Mouse (Mus musculus) neural tube, embryonic 10.5 days (tissue): ENCODE results near the gene Deaf1.

Experiments used
- DNase-seq: peaks from one replicate; pipeline ENCODE4 v3.0.0-alpha.2; 2017; ENCODE audit warnings: low spot score; ENCODE audit errors: extremely low spot score

Deaf1 gene

GRCm38 (mm10) chr7:141299175-141299574 lies 28.3 kb downstream of the Deaf1 start:
- DNase-seq = no peak

GRCm38 (mm10) chr7:141297926-141298650 lies 29.4 kb downstream of the Deaf1 start:
- DNase-seq = no peak

- peak; percentile 33 for DNase-seq
Measured at GRCm38 (mm10) chr7:141294479-141294878, 33.0 kb downstream of the Deaf1 start.

GRCm38 (mm10) chr7:141293852-141294471 lies 33.5 kb downstream of the Deaf1 start:
- peak; percentile 74 for DNase-seq

GRCm38 (mm10) chr7:141292583-141293388 lies 34.7 kb downstream of the Deaf1 start:
- DNase-seq = peak; percentile 45

- DNase-seq = peak; percentile 71
Measured at GRCm38 (mm10) chr7:141291921-141292582, 35.4 kb downstream of the Deaf1 start, which contains the start of gene Drd4. Drd4 (plus strand) TSS chr7:141292006.

GRCm38 (mm10) chr7:141288042-141288441 lies 39.4 kb downstream of the Deaf1 start:
- no peak for DNase-seq

- no peak for DNase-seq
Measured at GRCm38 (mm10) chr7:141282756-141283155, 44.7 kb downstream of the Deaf1 start.

GRCm38 (mm10) chr7:141281442-141281841 lies 46.0 kb downstream of the Deaf1 start:
- no peak for DNase-seq

GRCm38 (mm10) chr7:141278766-141279590 lies 48.5 kb downstream of the Deaf1 start, which contains the start of gene Sct:
Sct (minus strand) TSS chr7:141279133.
- DNase-seq = peak; percentile 66

GRCm38 (mm10) chr7:141277701-141278678 lies 49.5 kb downstream of the Deaf1 start:
- no peak for DNase-seq

- no peak for DNase-seq
Measured at GRCm38 (mm10) chr7:141276546-141276945, 50.9 kb downstream of the Deaf1 start, which contains the start of gene Cdhr5. Cdhr5 (minus strand) TSS chr7:141276786.

- no peak for DNase-seq
Measured at GRCm38 (mm10) chr7:141275356-141275755, 52.1 kb downstream of the Deaf1 start.

- DNase-seq = no peak
Measured at GRCm38 (mm10) chr7:141270631-141271030, 56.9 kb downstream of the Deaf1 start.

- no peak for DNase-seq
Measured at GRCm38 (mm10) chr7:141269273-141269545, 58.3 kb downstream of the Deaf1 start.

- no peak for DNase-seq
Measured at GRCm38 (mm10) chr7:141268466-141269272, 58.8 kb downstream of the Deaf1 start.

GRCm38 (mm10) chr7:141265739-141266561 lies 61.5 kb downstream of the Deaf1 start, which contains the start of gene Irf7:
Irf7 (minus strand) TSS chr7:141266481.
- DNase-seq = peak; percentile 29

- peak; percentile 25 for DNase-seq
Measured at GRCm38 (mm10) chr7:141265411-141265738, 62.1 kb downstream of the Deaf1 start.
